Mouse (Mus musculus) cerebellum, adult 18-20 months (tissue): ENCODE results near the gene Anapc1.
A peak's percentile ranks its signal among the peaks of the same experiment; 100 is the strongest.

Source experiments
- DNase-seq, 2 experiments: peaks; one replicate each; pipeline ENCODE4 v3.0.0; 2021

Gene Anapc1

DNA sequence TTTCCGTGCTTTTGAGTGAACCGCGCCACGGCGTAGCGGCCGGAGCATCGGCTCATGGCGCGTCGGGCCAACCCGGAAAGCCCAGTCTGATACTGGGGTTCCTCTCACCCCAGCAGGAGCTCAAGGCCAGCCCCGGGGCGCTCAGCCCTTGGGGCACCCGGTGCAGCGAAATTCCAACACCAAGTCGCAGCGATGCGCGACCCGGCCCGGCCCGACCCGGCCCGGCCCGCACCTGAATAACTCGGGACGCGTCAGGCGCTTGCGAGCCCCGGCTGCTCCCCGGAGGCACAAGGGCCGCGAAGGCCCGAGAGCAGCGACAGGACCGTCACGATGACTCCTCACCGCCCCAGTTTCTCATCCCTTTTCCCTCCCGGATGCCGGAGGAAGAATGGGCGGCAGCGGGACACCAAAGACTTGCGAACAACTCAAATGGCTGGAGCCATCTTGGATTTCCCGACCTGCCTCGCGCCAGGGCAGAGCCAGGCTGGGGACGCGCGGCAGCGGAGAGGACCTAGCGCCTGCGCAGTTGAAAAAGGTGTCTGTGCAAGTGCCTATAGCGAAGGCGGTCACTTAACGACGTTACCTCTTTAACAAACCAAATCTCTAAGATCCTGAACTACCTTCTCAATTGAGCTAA lies at the start of gene Anapc1:
Anapc1 (minus strand) TSS at position 471 of the 637 bp plus-strand sequence.
- DNase-seq: peak; percentile 92

DNA sequence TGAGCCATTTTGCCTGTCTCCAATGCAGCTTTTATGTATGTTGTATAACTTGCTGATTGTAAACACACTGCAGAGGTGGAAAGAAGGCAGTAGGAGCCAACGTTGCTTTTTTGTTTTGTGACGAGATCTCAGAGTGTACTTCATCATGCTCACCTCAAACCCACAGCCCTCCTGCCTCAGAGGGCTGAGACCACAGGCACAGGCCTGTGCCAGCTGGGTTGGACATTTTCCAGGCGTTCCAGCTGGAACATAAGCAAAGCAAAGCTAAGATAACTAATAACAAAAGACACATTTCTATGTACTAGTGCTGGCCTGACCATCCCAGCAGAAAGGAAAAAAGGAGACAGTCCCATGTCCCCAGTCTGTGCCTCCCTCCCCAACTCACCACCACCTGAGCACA lies 47.9 kb upstream of the Anapc1 start:
- DNase-seq: no peak

DNA sequence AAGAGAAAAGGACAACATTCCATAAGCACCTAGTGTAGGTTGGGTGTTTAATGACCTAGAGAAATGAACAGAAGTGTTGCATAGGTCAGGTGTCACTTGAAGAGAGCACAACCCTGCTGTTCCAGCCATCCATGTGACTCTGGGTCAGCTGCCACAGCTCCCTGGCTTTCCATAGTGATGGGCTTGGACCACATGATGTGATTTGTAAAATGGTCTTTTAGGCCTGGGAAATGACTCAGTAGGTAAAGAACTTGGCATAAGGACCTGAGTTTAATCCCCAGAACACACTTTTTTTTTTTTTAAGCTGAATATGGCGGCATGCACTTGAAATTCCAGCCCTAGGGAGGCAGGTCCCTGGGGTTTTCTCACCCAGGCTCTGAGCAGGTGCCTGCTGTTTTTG lies 44.8 kb upstream of the Anapc1 start:
- no peak for DNase-seq

DNA sequence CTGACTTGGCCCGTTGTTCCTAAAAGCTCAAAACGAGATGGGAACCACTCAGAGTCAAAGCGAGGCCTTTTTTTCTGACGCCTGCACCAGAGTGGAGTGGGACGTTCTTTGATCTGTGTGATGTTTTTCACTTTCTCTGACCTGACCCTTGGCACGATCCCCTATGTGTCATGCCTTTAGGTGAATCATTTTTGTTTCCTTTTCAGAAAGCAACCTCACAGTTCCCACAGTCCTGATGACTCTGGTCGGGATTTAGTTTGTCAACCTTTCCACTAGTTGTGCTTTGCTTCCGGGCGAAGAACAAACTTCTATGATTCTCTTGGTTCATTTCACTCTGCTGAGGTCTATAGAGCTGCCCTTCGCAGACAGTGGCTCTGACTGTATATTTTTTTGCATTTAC lies 44.3 kb upstream of the Anapc1 start:
- DNase-seq: no peak

DNA sequence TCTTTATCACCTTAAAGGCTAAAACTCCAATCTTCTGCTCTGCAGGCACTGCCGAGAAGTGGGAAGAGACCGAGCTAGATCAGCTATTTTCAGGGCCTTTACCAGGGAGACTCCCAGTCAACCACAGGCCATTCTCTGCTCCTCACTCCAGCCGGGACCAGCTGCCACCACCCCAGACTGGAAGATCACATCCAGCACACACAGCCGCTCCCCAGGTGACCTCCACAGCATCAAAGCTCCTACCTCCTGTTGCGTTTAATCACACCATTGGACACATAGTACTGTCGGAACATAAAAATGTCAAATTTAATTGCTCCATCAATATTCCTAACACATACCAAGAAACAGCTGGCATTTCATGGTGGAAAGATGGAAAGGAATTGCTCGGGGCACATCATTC lies 42.0 kb upstream of the Anapc1 start:
- DNase-seq: no peak

DNA sequence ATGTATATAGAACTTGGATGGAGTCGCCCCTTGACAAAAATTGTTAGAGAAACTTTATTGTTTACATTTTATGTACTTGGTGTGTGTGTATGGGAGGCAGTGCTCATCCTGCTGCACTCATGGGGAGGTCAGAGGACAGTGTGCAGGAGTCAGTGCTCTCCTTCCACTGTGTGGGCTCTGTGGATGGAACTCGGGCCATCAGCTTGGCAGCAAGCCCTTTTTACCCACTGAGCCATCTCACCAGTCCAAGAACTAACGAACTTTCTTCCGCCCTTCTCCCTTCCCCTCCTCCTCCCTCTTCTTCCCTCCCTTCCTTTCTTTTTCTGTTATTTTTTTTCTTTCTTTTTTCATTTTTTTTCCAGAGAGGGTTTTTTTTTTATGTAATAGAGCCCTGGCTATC lies 40.9 kb upstream of the Anapc1 start:
- no peak for DNase-seq

DNA sequence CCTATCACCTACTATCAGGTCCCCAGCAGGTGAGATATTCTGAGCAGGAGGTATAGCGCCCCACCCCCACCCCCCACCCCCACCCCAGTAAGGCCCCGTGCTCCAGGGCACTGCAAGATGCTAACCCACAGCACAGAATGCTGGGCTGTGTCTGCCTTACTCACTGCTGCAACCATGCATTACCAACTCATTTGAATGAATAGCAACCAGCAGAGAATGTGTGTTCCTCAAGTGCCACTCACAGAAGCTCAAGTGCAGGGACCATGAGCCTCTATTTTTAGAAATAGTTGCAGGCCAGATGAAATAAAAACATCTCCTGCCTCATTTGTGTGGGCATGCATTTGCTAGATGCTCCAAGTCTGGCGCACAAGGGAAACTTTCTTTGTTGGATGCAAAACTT lies 40.4 kb upstream of the Anapc1 start:
- no peak for DNase-seq

DNA sequence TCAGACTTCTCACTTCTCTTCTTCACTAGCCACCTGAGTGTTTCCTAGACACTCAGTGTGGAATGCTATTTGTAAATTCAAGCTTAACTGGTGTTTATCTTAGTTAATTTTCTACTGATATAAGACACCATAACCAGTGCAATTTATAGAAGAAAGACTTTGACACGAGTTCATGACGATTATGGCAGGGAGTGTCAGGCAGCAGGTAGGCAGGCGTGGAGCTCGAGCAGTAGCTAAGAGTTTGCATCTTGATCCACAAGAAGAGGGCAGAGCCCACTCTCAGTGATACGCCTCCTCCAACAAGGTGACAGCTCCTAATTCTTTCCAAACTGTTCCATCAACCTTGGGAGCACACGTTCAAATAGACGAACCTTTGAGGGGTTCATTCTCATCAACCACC lies 39.4 kb upstream of the Anapc1 start:
- no peak for DNase-seq

DNA sequence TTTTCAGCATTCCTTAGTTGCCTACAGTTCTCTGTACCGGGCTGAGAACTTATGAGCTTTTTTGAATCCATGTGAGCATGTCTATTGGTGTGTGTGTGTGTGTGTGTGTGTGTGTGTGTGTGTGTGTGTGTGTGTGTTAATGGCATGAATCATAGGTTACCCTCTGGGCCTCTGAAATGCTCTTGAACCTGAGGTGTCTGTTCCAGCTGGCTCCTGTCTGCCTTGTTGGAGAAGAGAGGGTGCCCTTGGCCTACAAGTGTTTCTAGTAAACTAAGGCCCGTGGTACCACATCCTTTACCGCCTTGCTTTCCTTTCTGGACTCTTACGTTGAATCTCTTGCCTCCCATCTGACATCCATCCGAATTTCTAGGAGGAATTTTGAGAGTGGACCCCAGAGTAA lies 38.9 kb upstream of the Anapc1 start:
- DNase-seq: no peak

DNA sequence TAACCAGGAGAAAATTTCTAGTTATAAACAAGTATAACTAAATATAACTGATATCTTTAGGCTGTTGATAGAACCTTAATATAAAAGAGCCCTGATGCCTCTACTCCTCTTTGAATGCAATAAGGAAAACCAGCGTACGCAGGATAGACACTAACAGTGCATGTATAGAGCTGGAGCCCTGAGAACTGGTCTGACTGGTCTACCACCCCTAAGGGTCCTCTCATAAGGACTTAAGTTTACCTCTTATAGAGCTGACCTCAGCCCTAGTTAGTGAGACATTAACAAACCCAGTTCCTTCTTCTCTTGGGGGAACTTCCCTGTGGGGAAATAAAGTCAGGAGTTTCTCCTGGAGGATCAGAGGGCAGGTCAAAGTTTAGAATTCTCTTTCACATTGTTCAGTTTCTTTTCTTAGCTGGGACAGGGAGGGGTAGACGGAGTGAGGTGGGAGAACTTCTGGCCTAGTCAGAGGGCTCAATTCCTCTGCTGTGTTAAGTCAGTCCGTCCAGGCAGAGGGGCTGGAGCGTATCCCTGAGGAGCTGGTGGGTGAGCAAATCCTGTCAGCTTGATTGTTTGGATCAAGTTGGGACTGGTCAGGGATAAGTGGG lies 35.0 kb upstream of the Anapc1 start:
- no peak for DNase-seq

DNA sequence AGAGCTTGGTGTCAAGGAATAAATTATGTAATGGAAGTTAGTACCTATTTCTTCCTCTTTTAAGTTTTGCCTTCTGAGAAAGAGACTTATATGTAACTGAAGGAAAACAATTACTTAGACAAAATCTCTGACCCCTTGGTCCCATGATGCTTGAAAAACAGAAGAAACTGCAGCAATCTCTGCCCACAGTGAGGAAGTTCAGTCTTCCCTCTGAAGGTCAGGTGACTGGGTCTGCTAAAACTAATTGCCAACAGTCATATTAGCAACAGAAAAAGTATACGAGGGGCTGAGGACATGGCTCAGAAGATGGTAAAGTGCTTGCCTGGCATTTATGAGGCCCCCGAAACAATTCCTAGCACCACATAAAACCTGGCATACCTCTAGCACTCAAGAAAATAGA lies 32.2 kb upstream of the Anapc1 start:
- no peak for DNase-seq

DNA sequence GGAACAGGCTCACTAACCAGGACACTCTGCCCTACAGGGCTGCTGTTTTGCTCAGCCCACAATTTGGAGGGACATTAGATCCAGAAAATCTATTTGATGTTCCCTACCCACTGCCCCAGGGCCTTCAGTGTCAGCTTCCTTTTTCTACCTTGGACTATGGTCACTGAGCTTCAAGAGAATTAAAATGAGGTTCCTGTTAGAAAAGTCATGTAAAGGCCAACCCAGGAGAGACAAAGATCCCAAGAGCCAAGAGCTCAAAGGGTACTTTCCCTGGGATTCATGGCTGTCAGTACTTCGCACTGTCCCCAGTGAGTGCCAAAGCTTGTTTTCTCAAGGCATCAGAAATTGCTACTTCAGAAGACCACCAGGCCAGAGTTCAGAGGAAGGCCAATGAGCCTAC lies 28.8 kb upstream of the Anapc1 start:
- DNase-seq: no peak

DNA sequence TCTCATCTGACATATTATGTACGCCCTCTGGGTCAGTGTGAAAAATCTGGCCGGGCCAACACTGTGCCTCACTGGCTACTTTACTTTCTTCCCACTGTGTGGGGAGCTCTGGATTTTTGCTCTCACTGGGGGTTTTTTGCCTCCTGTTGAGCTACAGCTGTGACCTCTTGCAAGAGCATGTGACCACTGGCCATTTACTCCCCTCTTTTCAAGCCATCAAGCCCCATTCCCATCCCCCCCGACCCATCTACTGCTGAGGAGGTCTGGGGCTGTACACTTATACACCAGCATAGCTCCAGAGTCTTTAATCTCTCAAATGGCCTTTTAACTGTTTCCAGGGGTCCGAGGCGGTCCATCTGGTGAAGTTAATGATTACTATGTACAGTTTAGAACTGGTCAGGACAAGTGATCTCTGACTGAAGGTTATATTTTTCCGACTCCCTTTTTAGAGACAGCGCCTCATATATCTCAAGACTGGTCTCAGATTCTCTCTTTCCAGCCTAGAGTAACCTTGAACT lies 27.6 kb upstream of the Anapc1 start:
- DNase-seq: no peak

DNA sequence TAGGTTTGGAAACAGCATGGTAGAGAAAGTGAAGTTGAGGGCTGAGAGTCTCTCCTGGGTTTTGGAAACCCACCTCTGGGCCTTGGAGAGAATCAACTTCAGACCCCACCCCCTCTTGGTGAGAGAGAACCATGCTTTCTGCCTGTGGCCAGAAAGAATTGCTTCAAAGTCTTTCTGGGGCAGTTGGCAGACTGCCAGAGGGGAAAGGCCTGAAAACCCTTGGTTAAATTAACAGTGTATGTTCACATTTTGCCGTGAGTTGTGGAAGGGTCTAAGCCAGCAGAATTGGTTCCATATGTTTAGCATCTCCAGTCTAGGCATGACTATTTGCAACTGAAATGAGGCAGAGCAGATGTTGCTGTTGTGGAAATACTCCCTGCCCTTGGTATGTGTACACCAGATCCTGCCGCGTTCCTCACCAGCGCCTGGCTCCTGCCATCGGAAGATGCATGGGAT lies 26.4 kb upstream of the Anapc1 start:
- DNase-seq: peak in 1 of 2 experiments; percentile 8

DNA sequence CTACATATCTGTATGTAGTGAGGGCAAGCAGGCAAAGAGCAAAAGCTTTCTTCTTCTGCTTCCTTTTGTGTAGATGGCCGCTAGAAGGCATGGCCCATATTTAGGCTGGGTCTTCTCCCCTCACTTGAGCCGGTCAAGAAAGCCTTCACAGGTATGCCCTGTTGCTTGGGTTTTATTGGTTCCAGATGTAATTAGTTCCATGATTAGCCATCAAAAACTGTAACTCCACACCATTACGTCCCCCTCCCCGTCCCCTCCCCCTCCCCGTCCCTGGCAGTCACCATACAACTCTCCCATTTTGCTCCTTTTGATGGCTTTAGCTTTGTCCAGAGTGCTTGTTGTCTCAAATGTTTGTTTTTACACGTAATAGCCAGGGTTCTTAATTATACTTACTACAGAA lies 25.7 kb upstream of the Anapc1 start:
- no peak for DNase-seq

DNA sequence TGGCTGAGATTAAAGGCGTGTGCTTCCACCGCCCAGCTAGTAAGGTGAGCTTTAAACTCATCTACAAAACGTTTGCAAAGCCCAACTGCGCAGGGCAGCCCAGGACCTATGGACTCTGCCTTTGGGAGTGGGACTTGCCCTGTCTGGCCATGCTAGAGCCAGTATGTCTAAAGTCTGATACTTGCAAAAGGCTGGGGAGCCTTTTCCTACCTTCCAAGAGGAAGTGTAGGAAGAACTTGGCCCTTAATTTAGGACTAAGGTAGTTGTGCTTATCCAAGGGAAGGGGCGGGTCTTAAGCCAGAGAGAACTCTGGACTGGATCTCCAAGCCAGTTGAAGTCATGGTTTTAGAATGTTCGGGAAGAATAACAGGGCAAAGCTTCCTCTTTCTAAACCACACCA lies 23.4 kb upstream of the Anapc1 start:
- no peak for DNase-seq

DNA sequence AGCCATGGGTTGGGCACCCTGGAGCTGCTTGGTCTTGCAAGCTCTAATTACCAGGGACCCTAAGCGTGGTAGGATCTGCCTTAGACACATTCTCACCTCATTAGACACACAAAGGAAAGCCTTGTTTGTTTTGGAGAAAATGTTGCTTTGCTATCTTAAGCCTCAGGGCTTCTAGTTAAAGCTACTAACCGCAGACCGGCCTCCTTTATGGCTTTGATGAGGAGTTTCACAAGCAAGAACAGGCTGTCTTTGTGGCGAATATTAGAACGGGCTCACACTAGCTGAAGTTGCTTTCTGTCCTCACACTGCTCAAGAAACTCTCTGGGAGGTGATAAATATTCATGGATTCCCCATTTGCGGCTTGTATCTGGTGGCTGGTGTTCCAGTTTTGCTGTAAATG lies 22.1 kb upstream of the Anapc1 start:
- DNase-seq: no peak

DNA sequence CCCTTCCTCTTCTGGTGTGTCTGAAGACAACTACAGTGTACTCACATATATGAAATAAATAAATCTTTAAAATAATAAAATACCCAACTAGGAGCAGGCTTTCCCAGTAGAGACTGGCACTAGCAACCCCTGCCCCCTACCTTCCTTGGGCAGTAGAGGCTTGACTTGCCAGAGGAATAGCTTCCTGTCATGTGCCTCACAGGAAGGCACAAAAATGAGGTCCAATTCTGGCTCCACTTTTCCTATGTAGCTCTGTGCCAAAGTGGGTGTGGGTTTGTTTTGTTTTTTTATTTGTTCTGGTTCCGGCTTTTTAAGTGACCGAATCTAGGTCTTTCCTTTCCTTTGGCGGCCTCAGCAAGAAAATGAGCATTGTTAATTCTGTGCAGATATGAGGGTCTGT lies 17.3 kb upstream of the Anapc1 start:
- DNase-seq: no peak

DNA sequence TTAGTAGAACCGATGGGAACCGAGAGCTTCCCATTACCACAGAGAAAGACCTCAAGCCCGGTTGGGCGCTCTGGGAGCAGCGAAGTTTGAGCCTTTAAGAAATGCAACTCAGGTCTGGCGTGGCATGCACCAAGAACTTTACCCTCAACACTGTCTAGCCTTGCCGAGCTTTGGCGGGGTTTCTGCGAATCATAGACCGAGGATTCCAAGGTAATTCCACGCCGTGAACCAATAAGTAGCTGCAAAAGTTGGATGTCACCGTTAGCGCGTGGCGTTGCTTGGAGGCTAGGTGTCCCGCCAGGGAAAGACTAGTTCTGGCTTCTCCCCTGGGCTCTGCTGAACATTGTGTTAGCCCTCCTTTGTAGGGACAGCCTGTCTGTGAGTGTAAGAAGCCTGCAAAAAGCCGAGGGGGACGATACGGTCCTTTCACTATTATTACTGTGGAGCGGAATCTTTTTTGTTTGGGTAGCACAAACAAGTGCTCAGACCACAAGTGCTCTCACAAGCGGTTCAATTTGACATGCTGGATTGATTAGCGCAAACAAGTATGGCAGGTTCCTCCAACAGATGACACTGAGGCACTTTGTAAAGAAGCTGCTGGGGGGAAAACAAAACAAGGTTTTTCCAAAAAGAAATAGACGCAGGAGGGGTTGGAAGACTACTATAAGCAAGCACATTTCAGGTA lies 12.2 kb upstream of the Anapc1 start:
- peak in 1 of 2 experiments; percentile 7 for DNase-seq

DNA sequence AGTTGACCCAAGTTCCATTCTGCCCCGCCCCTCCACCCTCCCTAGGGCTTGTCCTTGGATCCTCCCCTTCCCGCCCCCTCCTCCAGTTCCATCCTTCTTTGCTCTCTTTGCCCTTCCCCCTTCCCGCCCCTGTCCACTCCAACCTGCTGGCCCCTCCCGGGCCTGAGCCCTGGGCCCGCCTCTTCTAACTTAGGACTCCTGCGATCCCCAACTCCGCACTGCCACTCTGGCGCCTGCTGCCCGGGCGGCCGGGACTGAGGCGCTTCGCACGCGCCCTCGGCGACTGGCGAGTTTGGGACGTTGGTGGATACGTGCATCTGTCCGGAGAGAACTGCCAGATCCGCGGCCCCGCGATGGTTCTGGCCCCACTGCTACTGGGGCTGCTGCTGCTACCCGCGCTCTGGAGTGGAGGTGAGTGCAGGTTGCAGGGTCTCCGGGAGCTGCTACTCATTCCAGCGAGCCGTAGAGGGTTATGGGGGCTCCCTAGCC lies 11.5 kb upstream of the Anapc1 start, which contains the start of gene Mertk:
Mertk (plus strand) TSS at position 264 of the 489 bp plus-strand sequence.
- peak; percentile 27 to 48 for DNase-seq

DNA sequence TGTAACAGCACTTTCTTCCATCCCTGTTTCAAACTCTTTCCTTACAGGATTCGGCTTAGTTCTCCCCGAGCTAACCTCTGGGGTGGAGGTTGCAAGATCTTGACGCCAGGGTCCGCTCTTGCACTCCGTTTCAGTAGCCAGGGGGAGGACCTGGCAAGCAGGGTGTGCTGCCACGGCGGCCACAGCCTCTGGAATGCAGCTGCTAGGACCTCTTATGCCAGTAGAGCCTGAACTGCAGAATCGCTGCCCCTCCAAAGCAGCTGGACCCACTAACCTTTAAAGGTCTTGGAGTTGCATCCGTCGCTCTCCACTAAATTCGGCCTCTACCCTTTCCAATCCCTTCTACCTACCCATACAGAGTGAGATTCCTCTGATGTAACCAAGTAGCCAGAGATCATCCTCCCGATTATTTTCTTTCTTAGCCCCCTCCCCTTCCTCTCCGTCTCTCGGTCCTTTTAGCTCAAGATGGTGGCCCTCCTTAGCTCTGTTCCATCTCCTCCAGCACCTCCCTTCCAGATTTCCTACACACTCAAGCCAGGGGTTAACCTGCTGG lies 11.0 kb upstream of the Anapc1 start:
- peak; percentile 47 to 51 for DNase-seq

DNA sequence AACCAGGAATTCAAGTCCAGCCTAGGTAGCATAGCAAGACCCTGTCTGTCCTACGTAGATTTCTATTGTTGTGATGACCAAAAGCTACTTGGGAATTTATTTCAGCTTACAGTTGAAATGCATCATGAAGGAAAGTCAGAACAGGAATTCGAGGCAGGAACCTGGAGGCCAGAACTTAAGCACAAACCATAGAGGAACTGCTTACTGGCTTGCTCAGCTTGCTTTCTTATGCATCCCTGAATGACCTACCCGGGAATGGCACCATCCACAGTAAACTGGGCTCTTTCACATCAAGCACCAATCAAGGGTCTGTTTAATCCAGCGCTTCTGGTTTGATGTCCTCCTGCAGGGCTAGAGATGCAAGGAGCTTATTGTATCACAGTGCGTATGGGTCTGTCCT lies 10.4 kb upstream of the Anapc1 start:
- no peak for DNase-seq

DNA sequence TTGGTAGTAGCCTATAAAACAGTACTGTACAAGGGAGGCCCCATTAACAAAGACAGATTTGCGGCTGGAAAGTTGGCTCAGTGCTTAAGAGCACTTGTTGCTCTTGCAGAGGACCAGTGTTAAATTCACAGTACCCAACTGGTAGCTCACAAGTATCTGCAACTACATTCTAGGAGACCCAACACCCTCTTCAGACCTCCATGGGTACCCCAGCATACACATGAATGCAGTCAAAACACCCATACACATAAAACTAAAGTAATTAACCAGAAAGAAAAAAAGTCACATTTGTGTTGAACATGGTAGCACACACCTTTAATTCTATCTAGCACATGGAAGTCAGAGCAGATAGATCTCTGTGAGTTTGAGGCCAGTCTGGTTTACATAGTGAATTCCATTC lies 9.9 kb upstream of the Anapc1 start:
- no peak for DNase-seq

DNA sequence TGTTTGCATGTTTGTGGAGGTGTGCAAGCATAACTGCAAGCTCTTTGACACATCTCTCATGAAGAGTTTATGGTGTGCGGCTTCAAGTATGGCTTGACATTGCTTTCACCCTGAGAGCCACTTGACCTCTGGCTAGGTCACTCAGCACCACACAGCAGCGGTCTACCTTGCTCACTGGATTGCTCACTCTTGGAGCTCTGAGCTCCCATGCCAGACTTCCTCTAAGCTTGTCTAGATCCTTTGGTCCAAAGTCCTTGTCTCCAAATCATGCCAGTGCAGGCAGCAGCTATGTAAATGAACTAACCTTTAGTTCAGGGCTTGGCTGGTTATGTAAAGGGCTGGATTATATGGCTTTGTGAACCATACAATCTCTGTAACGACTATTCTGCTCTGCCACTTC lies 9.2 kb upstream of the Anapc1 start:
- no peak for DNase-seq
